Mouse (Mus musculus) cerebellum, adult (tissue): ENCODE data around the gene Otof.
A peak's percentile ranks its signal among the peaks of the same experiment; 100 is the strongest.

ENCODE experiments used
- ATAC-seq: cut with Nextera tagmentation; 2 replicates; pipeline ENCODE4 v1.9.2; 2017; ENCODE audit warnings: mild to moderate bottlenecking, moderate library complexity, mixed read lengths; ENCODE audit not compliant: insufficient number of reproducible peaks, low FRiP score, low TSS enrichment

Otof gene

GRCm38 (mm10) chr5:30438931-30439330 lies 22.8 kb downstream of the Otof start:
- ATAC-seq = no peak

- no peak for ATAC-seq
These were observed 34.3 kb downstream of the Otof start for GRCm38 (mm10) chr5:30427406-30427805.

- ATAC-seq = peak; percentile 74
These were observed 38.0 kb downstream of the Otof start for GRCm38 (mm10) chr5:30423572-30424244.

GRCm38 (mm10) chr5:30423121-30423520 lies 38.6 kb downstream of the Otof start:
- no peak; the same call in 1 of the 2 replicates for ATAC-seq

- ATAC-seq = no peak
These were observed 45.1 kb downstream of the Otof start for GRCm38 (mm10) chr5:30416665-30417064.

- no peak for ATAC-seq
These were observed 45.9 kb downstream of the Otof start for GRCm38 (mm10) chr5:30415876-30416275.

GRCm38 (mm10) chr5:30415381-30415780 lies 46.4 kb downstream of the Otof start:
- no peak for ATAC-seq

- ATAC-seq = no peak
These were observed 50.2 kb downstream of the Otof start for GRCm38 (mm10) chr5:30411524-30411923.

- no peak for ATAC-seq
These were observed 54.9 kb downstream of the Otof start for GRCm38 (mm10) chr5:30406876-30407275.

- ATAC-seq = no peak
These were observed 60.6 kb downstream of the Otof start for GRCm38 (mm10) chr5:30401165-30401564.

GRCm38 (mm10) chr5:30400521-30400920 lies 61.2 kb downstream of the Otof start:
- no peak for ATAC-seq

GRCm38 (mm10) chr5:30391473-30391872 lies 70.3 kb downstream of the Otof start:
- peak; percentile 36; the same call in 1 of the 2 replicates for ATAC-seq

- no peak for ATAC-seq
These were observed 71.9 kb downstream of the Otof start for GRCm38 (mm10) chr5:30389836-30390235.

- ATAC-seq = no peak
These were observed 74.0 kb downstream of the Otof start for GRCm38 (mm10) chr5:30387726-30388125.

GRCm38 (mm10) chr5:30382876-30383275 lies 78.9 kb downstream of the Otof start:
- ATAC-seq = no peak

- no peak for ATAC-seq
These were observed 92.3 kb downstream of the Otof start for GRCm38 (mm10) chr5:30369426-30369825.

- ATAC-seq = no peak
These were observed 94.3 kb downstream of the Otof start for GRCm38 (mm10) chr5:30367405-30367804.

- ATAC-seq = no peak
These were observed 103.2 kb downstream of the Otof start for GRCm38 (mm10) chr5:30358436-30359099.

GRCm38 (mm10) chr5:30356647-30357046 lies 105.1 kb downstream of the Otof start:
- no peak for ATAC-seq

GRCm38 (mm10) chr5:30355559-30356159 lies 106.1 kb downstream of the Otof start:
- ATAC-seq = no peak

GRCm38 (mm10) chr5:30355114-30355513 lies 106.6 kb downstream of the Otof start:
- no peak for ATAC-seq

GRCm38 (mm10) chr5:30353605-30354004 lies 108.1 kb downstream of the Otof start:
- no peak for ATAC-seq
